Mouse (Mus musculus) lung, postnatal 14 days (tissue): Measurements from ENCODE around the gene Gm2663.
"Not testable (repeated sequence)": the region's sequence is repeated elsewhere in the genome, so short reads cannot be mapped to it uniquely, and the experiment has no call there.

ENCODE experiments used
- DNase-seq: peaks from one replicate; pipeline ENCODE4 v3.0.0; 2021

The Gm2663 gene

DNA sequence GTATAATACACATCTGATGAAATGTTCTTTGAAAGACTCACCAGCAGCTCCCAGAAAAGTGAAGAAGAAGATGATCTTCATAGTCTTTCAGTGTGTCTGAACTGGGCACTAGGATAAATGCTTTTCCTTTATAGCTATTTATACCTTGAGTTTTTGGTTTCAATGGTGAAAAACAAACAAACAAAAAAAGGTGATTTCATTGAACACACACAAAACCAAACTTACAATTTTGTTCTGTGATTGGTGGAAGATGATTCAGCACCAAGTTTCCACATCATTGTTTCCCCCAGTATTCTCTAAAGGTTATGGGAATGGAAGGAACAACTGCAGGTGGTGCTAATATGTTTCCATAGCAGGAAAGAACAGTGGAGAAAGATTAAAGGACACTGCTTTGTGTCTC, at the start of gene Gm2663:
TSS of gene Gm2663 (minus strand) at position 101 of the 400 bp plus-strand sequence.
- not testable (repeated sequence) for DNase-seq

DNA sequence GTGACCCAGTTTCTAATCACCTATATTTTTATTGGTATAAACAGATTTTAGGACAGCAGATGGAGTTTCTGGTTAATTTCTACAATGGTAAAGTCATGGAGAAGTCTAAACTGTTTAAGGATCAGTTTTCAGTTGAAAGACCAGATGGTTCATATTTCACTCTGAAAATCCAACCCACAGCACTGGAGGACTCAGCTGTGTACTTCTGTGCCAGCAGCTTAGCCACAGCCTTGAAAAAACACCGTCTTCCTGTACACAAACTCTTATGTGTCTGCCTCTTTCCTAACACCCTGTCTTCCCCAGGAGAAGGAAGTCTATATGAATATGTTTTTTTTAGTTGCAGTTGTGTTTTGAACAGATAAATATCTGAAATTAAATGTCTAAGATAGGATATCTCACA, 49.3 kb upstream of the Gm2663 start:
- no peak for DNase-seq

DNA sequence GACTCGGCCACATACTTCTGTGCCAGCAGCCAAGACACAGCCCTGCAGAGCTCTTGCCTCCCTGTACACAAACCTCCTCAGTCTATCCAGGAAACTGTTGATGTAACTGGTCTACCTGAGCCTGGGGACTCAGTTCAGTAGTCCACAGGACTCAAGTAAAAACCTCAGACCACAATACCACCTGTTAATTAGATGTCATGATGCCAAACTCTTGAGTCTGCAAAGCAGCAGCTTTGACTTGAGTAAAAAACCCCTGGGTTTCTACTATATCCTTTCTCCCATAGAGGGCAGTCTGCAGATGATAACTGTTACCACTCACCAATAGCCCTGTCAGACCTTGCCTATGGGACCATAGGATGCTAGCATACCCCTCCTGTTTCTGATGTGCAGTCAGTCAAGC, 48.7 kb upstream of the Gm2663 start:
- DNase-seq: no peak

DNA sequence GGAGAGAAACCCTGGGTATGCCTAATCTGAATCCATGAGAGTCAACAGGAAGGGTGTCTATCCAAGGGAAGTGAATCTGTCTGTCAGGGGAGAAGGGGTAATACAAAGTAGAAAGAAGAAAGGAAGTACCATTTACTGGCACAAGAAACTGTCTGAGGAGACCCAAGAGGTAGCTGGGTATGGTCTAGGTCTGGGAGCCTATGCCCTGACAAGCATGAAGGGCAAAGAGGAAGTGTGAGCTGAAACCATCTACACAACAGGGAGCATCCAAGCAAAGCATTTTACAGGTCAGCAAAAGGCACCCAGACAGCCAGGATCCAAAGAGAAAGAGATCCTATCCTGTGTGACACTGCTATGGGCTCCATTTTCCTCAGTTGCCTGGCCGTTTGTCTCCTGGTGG, 47.9 kb upstream of the Gm2663 start:
- DNase-seq: no peak

DNA sequence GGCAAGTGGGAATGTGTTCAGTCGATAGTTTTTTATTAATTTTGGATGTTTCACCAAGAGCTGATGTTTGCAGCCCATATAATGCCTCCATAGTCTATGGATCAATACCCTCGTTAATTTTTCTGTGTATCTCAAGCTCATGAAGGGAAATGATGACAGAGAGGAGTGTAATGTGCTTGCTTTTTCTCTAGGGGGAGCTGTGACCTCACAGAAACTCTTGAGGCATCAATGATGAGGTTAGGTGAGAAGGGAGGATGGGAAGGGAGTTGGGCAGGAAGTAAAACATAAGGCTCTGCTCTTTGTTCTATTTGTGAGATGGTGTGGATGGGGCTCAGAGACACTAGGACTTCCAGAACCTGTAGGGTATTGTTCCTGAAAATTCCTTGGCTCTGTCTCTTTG, 47.3 kb upstream of the Gm2663 start:
- DNase-seq: no peak

DNA sequence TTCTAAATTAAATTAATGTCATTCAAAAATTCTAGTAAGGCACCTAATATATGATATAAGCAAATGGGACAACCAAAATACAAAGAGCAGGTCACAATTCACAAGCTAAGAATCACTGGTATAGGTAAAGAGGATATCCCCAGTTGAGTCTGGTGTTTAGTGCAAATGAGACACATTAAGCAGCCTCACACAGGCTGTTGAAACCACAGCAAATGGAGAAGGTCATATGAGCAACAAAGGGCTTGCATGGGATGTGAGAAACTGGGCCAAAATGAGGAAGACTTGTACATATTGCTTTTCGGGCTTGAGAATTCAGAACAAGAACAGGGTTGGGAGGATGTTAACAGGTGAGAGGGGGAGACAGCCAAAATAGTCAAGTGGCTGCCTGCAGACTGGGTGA, 45.5 kb upstream of the Gm2663 start:
- no peak for DNase-seq

DNA sequence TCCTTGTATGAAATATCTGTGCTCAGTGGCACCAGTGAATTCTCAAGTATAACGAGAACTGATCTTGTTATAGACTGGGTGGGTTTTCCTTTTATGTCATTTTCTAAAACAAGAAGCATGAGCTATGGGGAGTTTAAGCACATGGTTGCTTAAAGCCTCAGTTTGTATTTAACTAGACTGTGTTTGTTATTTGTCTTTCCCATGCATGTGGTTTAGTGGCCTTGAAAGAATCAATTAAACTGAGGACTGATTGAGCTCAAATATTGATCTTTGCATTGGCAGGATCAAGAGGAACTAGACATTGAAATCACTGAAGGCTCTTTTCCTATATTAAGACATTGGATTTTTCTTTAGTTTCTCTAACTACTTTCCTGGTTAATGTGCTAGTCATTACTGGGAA, 45.0 kb upstream of the Gm2663 start:
- no peak for DNase-seq

DNA sequence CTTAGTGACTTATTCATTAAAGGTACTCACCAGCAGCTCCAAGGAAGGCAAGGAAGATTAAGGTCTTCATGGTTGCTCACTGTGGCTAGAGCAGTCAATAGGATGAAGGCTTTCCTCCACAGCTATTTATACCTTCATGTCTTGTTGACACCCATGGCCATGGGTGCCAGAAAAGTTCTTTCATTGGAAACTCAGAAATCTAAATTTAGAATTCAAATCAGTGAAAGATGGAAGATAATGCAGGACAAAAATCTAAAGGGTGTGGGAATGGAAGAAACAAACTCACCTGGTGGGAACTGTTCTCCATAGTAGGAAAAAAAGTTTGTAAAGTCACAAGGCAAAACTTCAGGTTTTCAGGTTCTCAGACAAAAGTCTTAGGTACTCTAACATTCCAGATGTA, 36.1 kb upstream of the Gm2663 start, which contains the start of gene 2210010C04Rik:
TSS of gene 2210010C04Rik (minus strand) at position 101 of the 400 bp plus-strand sequence.
- DNase-seq: no peak

DNA sequence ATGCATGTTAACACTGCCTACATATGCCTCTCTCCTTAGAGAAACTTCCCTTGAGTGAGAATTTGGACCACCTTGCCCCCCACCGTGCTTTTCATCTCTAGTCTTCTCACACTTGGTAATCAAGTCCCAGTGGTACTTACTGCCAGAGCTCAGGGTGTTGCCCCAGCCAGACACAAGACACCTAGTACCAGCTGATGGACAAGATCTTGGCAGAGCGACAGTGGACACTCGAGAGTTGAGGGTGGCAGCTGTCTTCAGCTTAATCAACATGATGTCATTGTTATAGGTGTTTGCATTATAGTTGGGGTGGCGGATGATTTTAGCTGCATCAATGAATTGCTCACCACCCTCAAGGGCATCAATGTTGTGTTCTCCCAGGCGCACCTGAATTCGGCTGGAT, 33.5 kb upstream of the Gm2663 start:
- DNase-seq: no peak

DNA sequence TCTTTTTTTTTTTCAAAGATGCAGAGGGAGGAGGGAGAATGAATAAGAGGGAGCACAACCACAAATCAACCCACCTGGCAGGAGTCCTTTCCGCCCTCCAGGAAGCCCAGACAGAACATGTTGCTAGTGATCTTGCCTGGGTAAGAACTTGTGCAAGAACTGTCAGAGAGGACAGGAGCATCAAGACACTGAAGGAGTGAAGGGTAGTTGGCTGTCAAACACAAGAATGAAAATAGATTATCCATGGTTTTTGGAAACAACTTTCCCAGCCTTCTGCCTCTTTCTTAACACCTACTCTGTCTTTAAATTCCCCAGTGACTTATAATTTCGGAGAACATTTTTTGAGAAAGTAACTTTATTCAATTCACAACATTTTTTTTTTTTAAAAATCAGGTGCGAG, 33.0 kb upstream of the Gm2663 start:
- no peak for DNase-seq

DNA sequence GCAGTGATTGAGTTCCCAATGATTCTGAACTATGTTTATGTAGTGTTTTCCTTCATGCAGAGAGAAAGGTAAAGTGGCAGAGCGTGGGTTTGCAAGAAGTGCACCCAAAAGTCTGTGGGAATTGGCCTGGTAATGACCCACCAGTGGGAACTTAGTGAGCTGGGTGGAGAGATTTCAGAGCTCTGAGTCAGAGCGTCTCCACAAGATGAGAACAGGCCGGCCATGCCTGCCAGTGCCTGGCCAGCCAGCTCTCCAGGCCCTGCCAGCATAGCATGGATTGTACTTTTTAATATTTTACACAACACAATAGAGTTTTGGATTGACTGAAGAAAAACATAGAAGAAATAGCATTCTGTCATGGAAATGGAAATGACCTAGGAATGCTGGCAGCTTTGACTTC, 31.5 kb upstream of the Gm2663 start:
- no peak for DNase-seq

DNA sequence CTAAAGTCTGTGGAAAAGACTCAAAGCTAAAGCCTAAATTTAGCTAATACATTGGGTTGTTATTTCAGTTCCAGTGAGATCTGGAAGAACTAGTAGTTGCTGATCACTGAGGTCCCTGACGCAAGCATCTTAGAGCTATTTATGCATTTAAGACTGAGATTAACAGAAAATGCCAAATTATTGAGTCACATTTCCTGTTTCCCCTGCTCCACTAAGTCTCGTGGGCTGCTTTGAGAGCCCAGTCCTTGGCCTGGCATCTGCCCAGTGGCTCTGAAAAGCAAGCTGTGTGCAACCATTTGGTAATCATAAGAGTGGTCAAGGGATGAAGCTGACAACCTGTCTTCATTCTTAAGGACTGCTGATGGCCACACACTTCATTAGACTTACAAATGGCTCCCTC, 27.8 kb upstream of the Gm2663 start:
- no peak for DNase-seq

DNA sequence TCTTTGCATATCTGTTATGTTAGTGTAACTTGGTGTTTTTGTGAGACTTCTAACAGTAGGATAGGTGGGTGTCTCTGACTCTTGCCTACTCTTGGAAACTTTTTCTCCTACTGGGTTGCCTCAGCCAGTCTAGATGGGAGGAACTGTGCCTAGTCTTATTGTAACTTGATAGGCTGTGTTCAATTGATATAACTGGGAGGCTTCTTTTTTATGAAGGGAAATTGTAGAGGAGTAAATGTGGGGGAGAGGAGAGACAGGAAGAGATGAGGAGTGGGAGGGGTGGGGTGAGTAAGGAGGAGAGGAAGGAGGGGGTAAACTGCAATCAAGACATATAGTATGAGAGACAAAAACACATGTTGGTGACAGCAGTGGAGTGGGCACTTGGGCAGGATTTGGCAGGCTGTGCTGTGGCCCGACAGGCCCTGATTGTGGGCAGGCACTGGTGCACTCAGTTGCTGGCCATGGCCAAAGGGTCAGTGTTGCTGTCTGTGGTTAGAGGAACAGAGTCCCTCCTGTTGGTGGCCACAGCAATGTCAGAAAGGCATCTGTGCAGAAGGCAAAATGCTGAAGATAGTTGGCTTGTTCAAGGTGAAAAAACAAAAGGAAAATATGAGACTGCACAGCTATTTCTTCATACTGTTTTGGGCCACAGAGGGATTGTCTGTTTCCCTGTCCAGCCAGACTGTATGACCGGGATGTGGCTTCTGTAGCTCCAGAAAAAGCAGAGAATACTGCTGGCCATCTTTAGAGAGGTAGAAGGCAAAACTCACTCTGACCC, 26.8 kb upstream of the Gm2663 start:
- DNase-seq: no peak

DNA sequence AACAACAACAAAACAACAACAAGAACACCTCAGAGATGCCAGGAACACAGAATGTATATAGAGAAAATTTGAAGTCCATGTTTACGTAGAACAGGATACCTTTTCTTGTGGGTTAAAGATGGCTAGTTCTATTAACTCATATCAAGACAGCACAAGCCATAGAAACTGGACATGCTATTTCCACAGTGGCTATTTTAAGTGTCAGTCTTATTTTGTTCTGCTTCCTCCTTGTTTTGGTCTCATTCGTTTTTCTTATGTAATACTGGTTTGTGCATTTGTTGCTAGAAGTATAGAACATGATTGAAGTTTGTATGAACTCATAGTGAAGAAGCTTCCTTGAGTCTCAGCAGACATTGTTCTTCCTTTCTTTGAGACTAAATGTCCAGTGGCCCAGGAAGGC, 19.9 kb upstream of the Gm2663 start:
- DNase-seq: no peak

DNA sequence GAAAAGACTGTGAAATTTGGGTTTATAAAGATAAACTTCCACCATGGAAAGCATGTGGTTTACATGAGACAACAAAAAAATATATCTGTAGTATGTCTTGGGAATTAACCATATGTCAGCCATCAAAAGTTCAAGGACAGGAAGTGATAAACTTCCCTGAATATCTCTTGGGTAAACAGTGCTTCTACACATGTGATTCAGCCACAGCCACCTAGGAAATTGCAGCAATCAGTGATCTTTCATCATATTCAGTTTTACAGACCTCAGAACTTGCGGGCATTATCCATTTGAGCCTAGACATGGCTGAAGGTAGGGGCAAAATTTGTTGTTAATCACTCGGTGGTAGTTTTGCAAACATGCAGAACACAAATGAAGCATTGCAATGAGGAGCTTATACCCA, 19.4 kb upstream of the Gm2663 start:
- DNase-seq: no peak

DNA sequence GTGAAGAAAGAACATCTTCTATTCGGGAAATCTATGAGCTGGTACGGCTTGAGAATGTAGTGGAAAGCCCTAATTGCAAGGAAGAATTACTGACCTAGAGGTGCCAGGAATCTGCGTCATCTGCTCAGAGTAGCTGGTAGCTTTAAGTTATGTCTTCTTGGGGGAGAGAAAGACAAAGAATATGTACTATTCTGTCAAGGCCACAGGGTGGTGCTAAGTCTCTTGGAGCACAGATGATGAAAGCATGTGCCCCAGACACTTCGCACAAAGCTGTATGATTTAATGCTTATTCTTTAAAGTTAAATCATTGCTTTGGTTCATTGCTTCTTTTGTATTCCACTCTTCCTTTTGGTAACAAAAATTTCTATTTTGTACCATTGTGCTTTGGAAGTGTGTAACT, 15.8 kb upstream of the Gm2663 start:
- DNase-seq: no peak

DNA sequence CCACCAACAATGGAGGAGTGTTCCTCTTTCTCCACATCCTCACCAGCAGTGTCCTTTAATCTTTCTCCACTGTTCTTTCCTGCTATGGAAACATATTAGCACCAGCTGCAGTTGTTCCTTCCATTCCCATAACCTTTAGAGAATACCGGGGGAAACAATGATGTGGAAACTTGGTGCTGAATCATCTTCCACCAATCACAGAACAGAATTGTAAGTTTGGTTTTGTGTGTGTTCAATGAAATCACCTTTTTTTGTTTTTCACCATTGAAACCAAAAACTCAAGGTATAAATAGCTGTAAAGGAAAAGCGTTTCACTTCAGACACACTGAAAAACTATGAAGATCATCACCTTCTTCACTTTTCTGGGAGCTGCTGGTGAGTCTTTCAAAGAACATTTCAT, 34.8 kb downstream of the Gm2663 start, which contains the start of gene 1810009J06Rik:
TSS of gene 1810009J06Rik (plus strand) at position 301 of the 400 bp plus-strand sequence.
- not testable (repeated sequence) for DNase-seq

DNA sequence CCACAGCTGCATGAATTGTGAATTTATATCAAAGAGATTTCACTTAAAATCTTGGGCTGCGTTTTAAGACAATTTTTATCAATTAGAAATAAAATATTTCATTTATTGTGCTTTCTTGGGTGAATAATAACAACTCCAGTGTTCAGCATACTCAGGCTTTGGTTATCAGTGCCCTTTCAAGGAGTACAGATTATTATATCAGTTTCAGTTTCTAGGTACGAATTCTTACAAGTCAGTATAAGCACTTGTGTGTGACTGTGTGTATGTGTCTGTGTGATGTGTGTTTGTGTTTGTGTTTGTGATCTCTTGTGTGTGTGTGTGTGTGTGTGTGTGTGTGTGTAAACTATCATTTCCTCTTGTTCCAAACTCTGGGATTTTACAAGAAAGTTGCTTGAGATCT, 45.6 kb downstream of the Gm2663 start:
- no peak for DNase-seq

DNA sequence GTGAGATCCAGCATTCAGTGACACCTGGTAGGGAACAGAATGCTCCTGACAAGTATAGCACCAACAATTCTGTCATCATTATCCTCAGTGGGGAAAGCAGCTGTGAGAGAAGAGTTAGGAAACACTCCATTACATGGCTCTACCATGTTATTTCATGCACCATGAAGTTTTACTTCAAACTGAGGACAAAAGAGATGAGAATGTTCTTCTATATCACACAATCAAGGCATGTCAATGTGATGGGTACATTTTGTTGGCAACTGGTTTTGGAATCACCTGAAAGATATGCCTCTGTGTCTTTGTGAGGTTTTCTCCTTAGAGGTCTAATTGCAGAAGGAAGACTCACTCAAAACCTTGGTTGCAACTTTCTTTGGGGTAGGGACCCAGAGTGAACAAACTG, 47.5 kb downstream of the Gm2663 start, which contains the start of gene Gm4744:
TSS of gene Gm4744 (minus strand) at position 101 of the 400 bp plus-strand sequence.
- no peak for DNase-seq
